Mouse (Mus musculus) urinary bladder, postnatal 4 days (tissue): ENCODE measurements at regions not wholly inside any gene's neighbourhood (a gene's known extent, or its start where the extent isn't known, plus 50 kb on each side); places are given as distances from the start of the nearest gene placed in this dataset.

Experiments used
- DNase-seq, 2 experiments: peaks; one replicate each; pipeline ENCODE4 v3.0.0; 2021 to 2022; ENCODE audit warnings: low spot score in 2 of 2

DNA sequence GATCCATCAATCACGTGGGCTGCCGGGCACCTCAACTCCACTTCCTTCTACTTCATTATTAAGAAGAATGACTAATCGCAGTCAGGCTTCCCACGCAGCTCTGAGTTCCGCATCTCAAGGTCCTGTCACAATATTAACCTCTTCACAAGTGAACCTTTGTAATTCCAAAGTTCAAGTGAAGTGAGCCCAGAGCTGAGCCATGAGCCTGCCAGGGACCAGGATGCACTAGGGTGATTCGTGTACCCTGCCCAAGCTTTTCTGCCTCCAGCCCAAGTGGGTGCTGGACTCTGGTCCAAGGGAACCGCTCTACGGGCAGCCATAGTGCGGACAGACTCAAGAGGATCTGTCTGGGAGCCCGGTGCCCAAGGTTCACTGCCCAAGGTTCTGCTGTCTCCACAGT is 463.4 kb downstream of the Ajap1 start:
- DNase-seq: no peak

DNA sequence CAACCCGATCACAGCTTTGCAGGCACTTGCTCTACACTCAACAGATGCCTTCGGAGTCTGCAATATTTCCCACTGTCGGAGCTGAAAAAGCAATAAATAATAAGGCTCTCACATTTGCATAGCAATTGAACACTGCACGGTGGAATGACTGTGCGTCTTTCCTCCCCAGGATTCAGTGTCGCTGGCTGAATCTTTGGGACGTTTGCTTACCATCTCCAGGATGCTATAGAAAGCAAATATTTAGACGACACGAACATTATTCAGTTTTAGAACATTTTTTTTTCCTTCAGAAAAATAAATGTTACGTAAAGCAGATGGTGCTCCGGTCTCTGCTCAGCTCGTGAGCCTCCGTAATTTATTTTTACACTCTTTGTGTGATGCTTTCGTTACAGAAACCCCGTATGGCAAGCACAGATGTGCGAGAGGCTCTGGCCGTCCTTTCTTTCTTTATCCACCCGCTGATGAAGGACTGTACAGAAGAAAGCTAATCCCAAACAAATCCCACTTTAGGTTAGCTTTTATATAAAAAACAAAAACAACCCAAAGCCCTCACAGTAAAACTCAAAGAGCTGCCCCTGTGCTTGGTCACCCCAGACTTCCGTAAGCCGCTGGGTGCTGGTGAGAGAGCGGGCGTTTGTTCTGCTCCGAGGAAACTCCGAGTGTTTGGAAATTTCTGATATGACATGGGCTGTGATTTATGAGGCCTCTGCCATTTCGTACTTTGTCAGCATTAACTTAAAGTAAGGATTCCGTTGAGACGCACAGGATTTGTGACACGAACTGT is 464.3 kb downstream of the Ajap1 start:
- no peak for DNase-seq

- DNase-seq: no peak
Measured at GRCm38 (mm10) chr4:153017816-153018137, 464.8 kb downstream of the Ajap1 start.

DNA sequence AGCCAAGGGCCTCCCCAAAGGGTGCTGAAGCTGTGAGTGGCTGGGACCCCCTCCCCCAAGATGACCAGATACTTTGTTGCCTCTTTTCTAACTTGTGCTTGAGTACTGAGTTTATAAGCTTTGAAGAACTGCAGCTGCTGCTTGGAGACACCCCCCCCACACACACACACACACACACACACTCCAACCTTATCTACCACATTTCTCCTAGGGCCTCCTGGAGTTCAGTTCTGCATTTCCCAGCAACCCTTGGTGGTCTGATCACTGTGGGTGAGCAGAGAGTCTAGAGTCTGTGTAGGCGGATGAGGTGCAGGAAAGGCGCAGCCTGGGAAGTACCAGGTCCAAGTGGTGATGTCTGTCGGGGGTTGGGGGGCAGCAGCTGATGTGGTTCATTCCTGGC is 479.3 kb downstream of the Ajap1 start:
- DNase-seq: no peak

DNA sequence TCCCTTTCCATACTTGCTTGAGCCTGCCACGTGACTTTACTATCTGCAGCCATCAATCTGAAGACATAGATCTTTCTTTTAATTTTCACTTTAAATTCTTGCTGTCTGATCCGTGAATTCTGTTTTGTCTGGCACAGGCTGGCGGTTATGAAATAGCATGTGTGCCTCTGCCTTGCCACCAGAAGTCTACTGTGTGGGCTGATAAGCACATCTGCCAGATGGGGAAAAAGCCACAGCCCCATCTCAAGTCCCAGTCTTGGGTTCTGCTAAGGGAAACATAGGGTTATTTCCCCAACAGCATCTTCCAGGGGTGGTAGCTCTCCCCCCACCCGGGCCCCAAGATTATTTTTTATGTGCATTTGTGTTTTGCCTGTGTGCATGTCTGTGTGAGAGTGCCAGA is 480.1 kb downstream of the Ajap1 start:
- DNase-seq: no peak

DNA sequence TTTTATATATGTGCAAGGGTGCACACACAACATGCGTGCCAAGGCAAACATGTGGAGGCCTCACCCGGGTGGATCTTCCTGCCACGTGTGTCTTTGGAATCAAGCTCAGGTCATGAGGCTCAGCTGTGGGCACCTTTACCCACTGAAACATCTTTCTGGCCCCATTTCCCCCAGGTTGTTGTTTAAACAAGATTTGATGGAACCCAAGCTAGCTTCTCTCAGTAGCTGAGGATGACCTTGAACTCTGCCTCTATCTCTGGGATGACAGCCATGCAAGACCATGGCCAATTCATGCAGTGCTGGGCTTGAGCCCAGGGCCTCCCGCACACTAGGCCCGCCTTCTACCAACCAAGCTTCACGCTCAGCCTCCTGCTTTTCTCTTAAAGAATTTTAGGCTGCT is 480.9 kb downstream of the Ajap1 start:
- no peak for DNase-seq

- no peak for DNase-seq
Measured at GRCm38 (mm10) chr4:152999526-152999925, 483.1 kb downstream of the Ajap1 start.

DNA sequence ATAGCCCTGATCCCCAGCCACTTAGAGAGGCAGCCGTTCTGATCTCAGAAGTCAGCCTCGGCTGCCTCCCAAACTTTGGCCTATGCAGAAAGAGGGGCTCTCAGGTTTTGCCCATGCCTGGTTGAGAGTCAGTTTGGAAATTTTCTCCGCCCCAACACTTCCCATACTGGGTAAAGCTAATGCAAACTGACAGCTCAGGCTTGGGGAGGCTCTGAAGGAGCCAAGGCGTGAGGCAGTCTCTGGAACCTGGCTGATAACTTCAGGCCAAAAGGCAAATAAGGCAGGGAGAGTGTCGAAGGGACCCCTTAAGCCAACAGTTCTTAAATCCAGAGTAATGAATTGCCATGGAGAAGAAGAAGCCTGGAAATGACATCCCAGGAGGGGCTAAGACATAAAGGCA is 485.4 kb downstream of the Ajap1 start:
- DNase-seq: no peak

DNA sequence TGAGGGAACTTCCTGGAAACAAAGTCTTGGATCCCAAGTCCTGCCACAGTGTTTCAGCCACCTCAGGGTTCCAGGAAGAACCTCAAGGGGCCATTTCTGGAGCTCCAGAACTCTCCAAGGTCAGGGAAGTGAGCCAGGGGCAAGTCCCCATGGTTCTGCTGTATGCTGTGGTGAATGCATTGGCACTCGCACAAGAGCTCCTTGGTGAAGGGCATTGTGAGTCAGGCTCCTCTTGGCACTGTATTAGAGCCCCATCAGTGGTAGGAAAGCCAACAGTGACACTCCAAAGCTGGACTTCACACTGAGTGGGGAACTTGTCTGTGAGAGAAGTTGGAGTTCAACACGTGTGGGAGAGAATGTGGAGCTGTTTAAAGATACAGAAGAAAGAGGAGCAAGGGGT is 486.0 kb downstream of the Ajap1 start:
- no peak for DNase-seq

DNA sequence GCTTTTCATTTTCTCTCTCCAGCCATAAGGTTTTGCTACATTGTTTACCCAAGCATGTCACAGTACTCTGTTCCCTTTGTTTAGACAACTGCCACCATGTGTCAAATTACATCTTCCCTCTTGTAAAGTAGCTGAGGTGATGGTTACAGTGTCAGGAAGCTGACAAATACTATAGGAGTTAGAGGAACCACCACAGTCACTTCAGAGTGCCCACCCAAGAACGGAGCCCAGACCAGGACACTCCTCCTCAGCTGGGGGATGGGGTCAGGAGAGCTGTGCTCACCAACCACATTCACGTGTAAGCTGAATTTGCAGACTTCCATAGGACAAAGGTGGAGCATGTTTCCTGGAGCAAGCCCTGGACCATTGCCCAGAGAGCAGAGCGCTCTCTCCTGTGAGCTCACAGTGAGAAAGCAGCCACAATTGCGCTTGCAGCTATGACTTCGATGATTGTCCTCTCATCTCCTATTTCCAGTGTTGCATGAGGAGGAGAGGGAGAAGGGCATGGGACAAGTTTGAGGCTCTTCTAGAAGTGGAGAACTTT is 487.5 kb downstream of the Ajap1 start:
- no peak for DNase-seq

GRCm38 (mm10) chr4:152994206-152994605 is 488.4 kb downstream of the Ajap1 start:
- DNase-seq: no peak

- DNase-seq: no peak
Measured at GRCm38 (mm10) chr4:152990266-152990665, 492.3 kb downstream of the Ajap1 start.

- DNase-seq: no peak
Measured at GRCm38 (mm10) chr4:152987726-152988125, 494.9 kb downstream of the Ajap1 start.

DNA sequence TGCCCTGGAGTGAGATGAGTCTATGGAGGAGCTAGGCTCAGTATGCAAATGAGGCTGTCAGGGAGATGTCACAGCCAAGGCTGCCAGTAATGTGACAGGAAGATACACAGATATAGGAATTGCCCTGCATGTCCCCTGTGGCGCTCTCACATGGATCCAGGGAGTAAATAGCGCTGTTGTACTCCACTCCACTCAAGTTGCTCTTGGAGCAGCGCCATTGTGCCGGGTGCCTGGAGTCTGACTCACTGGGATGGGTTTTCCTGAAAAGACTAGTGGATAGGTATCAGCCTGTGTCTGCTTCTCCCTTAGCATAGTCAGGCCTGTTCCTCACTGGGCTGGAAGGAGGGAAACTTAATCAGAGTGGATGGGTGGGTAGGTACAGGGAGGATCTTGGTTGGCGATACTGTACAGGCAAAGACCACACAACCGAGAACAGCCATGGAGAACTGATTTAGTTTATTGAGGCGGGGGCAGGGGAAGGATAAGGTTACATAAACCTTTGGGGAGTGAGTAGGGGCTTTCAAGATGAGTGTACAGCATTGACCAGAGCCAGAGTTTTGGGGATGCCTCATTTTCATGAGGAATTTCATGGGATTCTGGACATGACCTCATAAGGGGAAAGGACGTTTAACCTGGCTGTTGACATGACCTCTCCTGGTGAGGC is 497.5 kb upstream of the Kcnab2 start:
- no peak for DNase-seq

- DNase-seq: no peak
Measured at GRCm38 (mm10) chr4:152963001-152963400, 485.3 kb upstream of the Kcnab2 start.

DNA sequence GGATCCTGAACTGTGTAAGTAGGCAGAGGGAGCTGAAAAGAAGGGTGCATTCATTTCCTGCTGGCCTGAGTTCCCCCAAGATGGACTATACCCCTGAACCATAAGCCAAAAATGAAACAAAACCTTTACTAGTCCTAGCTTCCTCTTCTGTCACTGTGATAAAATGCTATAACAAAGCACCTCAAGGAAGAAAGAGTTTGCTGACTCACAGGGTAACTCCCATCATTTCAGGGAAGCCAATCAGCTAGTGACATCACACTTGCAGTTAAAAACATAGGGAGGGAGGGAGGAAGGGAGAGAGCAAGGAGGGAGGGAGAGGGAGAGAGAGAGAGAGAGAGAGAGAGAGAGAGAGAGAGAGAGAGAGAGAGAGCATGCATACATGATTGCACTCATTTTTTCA is 484.5 kb upstream of the Kcnab2 start:
- no peak for DNase-seq

DNA sequence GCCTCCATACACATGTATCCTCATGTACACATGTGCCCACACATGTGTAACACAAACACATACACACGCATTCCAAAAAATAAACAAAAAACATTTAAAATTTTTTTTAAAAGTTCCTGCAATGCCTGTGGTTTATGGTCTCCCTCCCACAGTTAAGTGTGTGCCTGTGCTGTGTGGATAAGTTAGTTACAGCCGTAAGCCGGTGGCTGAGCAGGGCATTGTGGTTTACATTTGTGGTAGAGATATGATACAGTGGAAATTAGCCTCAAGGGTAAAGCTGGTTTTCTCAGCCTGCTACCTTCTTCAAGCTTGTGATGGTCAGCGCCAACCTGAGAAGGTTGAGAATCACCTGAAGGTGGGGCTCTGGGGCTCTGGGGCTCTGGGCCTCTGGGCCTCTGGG is 484.0 kb upstream of the Kcnab2 start:
- DNase-seq: no peak

DNA sequence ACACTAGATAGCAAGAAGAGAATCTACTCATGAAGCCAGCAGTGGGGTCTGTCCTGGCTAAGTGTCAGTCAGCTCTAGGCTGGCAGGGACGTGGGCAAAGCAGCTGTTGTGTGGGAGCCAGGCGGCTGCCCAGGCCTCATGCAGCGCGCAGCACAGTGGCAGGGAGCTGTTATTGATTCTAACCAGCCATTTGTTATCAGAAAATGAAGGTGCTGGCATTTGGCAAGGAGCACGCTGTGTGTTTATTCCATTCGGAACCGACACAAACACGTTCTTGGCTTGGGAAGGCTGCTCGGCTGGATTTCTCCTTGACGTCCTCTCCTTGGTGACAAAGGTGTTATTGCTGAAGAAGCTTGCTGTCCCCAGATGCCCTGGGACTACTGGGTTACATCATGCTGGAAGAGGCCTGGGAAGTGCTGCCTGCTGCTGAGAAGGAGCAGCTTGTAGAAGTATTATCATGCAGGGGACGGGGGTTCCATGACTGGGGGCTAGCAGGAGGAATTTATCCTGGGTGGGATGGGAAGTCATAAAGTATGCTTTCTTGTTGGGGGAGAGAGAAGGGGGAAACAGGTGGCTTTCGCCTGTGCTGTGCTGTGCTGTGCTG is 482.1 kb upstream of the Kcnab2 start:
- DNase-seq: no peak

DNA sequence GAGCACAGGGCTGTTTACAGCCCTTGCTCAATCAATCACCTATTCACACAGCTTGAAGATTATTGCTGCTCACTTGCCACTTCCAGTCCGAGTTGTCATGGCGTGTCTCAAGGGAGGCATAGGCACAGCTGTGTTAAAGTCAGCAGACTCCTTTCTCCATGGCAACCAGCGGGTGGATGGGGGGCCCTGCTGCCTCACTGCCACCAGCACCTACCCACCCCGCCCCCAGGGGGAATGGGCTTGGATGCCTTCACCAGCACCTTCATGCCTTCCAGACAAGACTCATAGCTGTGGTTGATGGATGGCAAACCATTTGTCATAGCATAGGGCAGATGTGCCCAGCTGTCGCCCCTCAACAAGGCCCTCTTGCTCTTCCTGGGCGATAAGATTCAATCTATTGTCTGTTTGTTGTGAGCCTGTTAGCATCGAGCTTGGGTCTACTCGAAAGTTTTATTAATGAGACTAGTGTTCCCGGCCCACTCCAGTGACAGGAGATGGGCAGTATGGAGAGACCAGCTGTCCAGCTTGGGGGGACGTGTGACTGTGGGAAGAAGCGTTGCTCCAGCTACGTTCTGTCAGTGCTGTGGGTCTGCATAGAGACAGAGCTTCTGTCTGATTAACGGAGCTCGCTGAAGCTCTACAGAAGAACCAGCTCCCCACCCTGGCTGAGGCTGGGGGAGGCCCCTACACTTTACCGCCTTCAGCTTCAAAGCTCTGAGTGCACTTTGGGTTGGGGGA is 475.7 kb upstream of the Kcnab2 start:
- no peak for DNase-seq

DNA sequence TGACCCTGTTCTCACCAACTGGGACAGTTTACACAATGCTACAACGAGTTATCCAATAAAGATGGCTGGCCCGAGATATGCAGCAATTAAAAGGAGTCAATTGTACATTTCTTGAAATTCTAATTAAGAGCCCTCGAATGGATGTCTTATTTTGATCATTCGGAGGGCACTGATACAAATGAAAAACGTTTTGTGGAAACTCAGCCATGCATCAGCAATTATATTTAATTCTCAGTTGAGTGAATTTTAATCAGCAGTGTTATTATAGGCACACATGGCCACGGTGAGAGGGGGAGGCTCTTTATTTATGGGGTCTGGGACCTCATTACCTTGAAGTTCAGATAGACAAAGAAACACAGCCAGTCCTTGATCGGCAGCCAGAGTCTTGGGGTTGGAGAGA is 471.3 kb upstream of the Kcnab2 start:
- DNase-seq: no peak

GRCm38 (mm10) chr4:152941159-152941558 is 463.5 kb upstream of the Kcnab2 start:
- no peak for DNase-seq

- no peak for DNase-seq
Measured at GRCm38 (mm10) chr4:152936614-152937013, 458.9 kb upstream of the Kcnab2 start.
